Mouse (Mus musculus) A20 (cell line): ENCODE data around the gene Itga8.
A peak's percentile ranks its signal among the peaks of the same experiment; 100 is the strongest.

ENCODE experiments used
- DNase-seq: peaks from one replicate; pipeline ENCODE4 v3.0.0-alpha.2; 2011; ENCODE audit warnings: low read depth, low spot score

Itga8 gene

GRCm38 (mm10) chr2:12197711-12198110 is 104.0 kb downstream of the Itga8 start:
- DNase-seq, result no peak

DNA sequence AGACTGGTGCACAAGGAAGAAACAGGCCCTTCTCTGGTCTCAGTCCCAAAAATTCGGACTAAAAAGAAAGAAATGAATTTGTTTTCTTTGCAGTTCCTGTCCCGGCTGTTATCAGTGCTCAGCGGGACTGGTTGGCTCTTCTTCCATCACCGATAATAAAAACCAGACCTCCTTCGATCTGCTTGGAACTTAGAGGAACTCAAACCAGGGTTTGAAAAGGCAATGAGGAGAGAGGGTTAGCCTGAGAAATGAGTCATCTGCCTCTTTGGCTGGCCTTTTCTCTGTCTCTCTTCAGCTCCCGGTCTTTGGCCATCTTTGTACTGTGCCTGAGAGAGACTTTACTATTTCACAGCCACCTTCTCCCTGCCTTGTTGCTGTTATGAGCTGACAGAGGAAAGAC is 112.7 kb downstream of the Itga8 start:
- no peak for DNase-seq

DNA sequence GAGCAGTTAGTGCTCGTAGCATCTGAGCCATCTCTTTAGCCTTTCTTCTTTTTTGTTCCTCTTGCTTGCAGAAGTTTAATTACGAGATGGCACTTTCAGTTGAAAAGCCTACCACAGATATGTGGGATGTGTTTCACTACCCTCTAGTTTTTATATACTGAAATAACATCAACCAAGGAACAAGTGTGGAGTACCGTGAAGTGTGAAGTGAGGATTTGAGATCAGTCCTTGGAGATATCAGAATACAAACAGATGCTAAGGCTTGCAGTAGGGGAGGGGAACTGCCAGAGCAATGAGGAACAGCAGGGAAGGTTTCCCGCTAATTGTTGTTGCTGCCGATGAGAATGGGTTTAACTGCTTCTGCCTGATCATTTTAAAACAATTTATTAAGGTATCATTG is 114.1 kb downstream of the Itga8 start:
- DNase-seq, result no peak

- DNase-seq, result no peak
Measured at GRCm38 (mm10) chr2:12182402-12182948, 119.2 kb downstream of the Itga8 start.

- DNase-seq, result no peak
Measured at GRCm38 (mm10) chr2:12180635-12181034, 121.1 kb downstream of the Itga8 start.

DNA sequence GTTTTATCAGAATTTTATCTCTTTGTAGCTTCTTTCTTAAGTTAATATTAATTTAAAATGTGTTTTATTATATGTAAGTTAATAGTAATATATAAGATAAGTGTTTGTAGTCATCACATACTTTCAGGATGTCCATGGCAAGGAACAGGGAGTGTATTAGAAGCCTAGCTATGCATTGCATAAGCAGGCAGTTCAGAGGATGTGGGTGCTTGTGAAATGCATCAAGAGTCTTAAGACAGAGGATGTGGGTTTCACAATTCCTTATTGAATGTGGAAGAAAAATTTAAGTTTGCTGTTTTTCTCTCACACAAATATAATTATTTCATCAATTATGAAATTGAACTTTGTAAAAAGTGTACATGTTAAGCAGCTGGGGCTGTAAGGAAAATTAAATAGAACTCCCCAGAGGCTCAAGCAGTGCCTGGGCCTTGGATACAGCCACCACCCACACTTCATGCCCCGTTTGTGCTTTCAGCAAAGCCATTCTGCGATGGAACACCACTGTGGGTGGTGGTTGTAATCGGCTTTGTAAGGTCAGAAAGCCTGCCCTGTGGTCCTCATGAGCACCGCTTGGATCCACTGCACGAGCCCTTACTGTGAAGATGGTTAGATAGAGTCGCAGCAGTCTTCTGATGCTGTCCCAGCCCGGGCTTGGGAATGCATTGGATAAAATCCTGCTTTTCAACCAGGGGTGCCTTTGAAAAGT is 126.8 kb downstream of the Itga8 start:
- no peak for DNase-seq

DNA sequence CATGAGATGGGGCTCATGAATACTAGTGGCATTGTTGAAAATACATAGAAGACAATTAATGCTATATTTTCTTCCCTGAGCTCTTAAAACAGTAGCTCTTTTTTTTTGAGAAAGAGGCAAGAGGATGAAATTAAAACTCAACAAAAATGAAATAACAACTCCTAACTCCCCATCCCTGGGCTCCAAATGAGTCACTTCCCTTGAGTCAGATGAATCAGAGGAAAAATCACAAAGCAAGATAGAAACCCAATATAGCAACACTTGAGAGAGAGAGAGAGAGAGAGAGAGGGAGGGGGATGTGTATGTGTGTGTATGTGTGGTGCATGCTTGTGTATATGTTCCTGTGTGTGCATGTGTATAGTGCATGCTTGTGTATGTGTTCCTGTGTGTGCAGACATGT is 131.5 kb downstream of the Itga8 start:
- no peak for DNase-seq

DNA sequence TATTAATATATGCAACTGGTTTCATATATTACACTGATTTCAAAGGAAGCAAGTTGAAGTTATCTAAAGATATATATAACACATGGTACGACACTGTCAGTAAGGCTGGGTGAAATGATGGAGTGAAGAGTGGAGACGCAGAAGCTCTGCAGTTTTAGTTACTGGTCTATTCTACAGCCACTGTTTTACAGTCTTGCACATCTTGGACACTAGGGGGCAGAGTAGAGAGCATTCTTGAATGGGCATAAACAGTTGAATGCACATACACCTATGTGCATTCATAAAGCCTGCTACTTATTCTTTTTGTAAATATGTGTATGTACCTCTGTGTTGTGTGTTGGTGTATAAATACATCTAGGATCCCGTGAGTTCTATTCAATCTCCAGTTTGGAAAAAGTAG is 141.2 kb downstream of the Itga8 start:
- DNase-seq, result peak; percentile 46

GRCm38 (mm10) chr2:12157001-12157400 is 144.7 kb downstream of the Itga8 start:
- DNase-seq, result no peak

DNA sequence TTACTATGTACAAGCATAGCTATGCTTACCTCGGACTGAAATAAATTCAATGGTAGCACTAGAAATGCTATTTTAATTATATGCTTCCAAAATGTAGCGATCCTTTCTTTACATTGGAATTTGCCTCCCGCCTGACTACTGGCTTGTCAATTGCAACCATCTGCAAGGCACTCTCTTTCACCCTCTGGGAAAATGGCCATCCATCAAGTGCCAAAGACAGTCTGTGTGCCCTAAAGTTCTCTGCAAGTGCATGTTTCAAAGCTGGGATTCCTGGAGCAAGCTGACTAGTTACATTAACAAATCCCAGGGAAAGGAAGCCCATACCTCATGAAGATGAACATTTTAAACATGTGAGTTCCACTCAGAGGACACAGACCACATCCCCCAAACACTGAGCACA is 145.3 kb downstream of the Itga8 start:
- no peak for DNase-seq

DNA sequence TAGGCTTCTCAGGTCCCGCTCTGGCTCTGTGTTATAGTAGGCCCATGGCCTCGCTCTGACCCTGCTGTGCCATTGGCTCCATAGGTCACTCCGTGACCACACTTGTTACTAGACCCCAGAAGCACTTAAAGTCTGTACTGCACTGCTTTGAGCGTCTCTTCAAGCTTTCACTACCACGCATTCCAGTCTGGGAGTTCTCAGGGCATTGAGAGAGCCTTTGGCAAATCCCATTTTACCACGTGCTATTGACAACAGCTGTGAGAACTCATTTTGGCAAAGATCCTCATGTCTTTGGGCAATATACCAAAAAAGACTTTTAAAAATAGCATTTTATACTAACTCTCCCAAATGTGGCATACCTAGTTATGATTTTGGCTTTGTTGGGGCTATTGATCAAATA is 147.0 kb downstream of the Itga8 start:
- no peak for DNase-seq

DNA sequence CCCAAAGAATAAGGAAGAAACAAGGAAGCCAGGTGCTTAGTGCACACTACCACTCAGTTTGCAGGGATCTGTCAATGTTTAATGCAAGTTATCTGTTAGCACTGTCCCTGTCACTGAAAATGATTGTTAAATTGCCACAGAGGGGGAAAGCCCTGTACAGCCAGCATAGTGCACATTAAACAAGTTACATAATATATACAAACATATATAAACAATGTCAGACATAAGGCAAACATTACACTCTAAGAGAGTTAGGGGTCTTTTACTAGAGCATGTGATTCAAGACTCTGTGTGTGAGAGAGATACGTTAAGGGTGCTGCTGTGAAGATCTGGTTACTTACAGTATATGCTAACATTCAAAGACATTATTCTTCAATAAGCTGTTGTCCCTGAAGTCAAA is 148.2 kb downstream of the Itga8 start:
- no peak for DNase-seq

DNA sequence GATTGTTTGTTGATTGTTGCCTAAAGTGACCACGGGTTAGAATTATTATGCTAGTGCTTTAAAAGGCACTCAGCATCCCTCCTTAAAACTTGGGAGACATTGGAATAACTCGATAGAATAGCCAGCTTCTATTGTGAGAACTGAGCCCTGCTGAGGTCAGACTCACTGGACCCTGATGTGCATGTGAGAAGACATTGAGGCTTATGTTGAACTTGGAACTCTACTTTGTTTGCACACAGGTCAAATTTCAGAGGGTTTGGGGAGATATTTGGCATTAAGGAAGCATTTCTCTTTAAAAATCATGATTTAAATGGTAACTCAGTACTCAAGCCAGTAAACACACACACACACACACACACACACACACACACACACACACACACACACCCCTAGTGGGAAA is 153.8 kb downstream of the Itga8 start:
- DNase-seq, result no peak

DNA sequence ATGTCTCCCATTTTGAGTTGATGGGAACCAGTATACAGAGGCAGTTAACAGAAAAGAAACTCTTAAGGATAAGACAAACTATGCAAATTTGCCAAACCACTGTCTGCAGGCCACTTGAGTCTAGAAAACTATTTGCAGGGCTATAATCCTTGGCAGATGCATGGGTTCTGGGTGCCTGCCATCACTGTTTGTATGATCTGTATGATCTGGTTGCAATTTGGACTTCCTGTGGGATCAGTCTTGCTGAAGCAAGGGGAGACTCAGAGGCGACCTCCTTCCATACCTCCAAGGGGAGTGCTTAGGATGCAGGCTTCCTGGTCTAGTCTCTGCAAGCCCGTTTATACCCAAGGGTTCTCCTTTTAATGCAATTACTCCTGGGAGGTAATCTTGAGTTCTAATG is 155.1 kb downstream of the Itga8 start:
- DNase-seq, result no peak

GRCm38 (mm10) chr2:12138765-12139368 is 162.9 kb downstream of the Itga8 start:
- DNase-seq, result peak; percentile 6

DNA sequence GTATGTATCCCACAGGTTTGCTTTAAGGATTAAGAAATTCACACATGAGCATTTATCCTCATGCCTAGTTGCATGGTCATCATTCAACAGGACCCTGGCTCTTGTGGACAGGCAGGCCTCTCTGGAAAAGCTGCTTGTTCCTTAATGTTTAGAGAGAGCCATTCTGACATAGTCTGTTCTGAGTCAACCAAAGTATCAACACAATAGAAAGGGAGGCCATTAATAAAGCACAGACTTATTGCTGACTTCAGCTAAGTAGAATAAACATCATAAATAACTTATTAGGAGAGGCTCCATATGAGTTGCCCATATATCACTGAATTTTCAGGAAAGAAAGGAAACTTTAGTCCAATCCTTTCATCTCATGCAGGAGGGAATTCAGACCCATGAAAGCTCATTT is 175.1 kb downstream of the Itga8 start:
- DNase-seq, result no peak

DNA sequence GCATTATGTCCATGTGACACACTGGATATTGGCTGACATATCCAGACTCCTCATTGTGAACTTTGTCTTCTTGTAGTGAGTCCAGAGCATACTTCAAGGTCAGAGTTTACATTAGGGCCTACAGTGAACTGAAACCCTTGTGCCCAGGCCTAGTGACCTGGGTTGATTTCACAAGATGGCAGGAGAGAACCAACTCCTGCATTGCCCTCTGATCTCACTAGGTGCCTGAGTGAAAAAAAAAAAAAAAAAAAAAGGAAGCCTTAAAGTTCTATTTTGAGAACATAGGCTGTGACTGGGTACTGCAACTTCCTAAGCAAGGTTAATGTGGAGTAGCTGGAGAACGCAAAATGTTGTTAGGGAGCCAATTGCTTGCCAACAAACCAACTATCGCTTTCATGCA is 186.2 kb downstream of the Itga8 start:
- no peak for DNase-seq

DNA sequence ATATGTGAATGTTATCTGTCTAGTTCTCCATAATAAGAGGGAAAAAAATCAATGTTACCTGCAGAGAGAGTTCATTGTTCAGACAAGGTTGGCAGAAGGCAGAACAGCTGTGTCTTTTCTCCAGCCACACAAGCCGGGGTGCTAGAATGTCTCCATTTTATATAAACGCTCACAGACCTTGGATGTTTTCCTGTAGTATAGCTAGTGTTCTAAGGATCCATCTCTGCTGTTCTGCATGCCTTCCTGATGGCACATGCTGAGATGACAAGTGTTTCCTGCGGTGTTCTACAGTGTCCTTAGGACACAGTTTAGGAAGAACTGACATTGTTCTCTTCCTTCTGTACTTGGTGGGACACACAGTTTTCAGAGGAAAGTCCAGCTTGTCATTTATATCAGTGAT is 192.4 kb downstream of the Itga8 start:
- DNase-seq, result no peak

DNA sequence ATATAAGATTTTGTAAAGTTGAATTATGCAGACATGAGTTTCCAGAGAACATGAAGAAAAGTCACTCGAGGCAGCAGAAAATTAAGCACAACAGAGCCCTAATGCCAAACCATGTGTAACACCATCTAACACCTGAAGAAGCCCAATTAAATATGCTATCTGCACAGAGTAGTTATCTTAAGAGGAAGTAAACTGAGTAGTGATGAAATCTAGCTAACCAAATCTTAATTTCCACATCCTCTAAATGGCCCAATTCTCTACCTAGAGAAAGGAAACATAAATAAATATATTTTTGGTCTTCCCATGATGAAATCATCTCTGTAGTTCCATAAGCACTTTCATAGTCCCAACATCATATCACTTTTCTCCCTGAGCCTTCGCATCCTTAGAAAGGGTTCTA is 193.4 kb downstream of the Itga8 start:
- no peak for DNase-seq

- DNase-seq, result no peak
Measured at GRCm38 (mm10) chr2:12107265-12107664, 194.5 kb downstream of the Itga8 start.

GRCm38 (mm10) chr2:12103183-12103582 is 198.5 kb downstream of the Itga8 start:
- DNase-seq, result no peak

DNA sequence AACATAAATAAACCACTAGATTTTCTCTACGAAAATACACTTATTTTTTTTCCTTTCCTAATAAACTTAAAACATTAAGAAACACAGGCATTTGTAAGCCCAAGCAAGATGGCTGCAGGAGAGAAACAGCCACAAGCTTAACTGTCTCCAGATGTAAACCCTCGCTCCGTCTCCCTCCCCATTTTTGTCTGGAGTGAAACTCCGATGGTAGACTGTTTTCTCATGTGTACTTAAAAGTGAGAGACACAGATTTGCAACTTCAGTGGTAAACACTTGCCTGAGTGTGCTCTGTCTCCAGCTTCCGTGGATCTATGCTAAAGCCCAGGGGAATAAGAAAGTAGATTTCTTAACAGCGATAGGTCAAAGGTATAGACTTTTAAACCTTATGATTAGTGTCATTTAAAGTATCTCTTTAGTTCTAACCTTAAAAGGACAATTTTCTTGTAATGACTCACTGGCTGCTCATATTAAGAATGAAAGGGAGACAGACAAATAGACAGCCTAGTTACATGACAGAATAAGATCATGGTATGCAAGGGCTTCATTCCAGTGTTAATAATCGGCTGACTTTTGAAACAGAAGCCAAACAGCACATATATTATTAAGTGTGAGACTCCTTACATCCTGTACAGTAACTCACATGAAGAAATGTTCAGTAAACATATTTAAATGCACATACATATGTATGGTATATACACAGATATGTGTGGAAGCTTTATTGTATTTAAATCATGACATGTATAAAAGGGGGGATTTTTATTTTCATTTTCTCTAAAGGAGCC is 209.3 kb downstream of the Itga8 start:
- no peak for DNase-seq

GRCm38 (mm10) chr2:12090993-12091392 is 210.7 kb downstream of the Itga8 start:
- DNase-seq, result no peak
